Mouse (Mus musculus) MEL (cell line): ENCODE data around the gene Wdr1. TPM values are rescaled to one million over a fixed set of nuclear protein-coding genes. Genes with fewer than 3 reads are reported as not detected.
A peak's percentile ranks its signal among the peaks of the same experiment; 100 is the strongest.

Experiments
- DNase-seq: peaks from one replicate; pipeline ENCODE4 v3.0.0; 2011; ENCODE audit warnings: low read depth, low spot score
- H3K27ac ChIP-seq: 2 replicates; pipeline ENCODE4 v1.5.1; 2012; ENCODE audit warnings: low read depth, mild to moderate bottlenecking, control low read depth, low read length, moderate library complexity; ENCODE audit not compliant: control insufficient read depth
- H3K27me3 ChIP-seq, 2 experiments: fragments of 150-350 bp in 1 of 2; sonication (generic) in 1 of 2; 2 replicates each; pipeline ENCODE4 v1.6.1; 2012; ENCODE audit warnings: low read length in 2 of 2, mild to moderate bottlenecking in 2 of 2, improper control_type of control experiment in 1 of 2, moderate library complexity in 1 of 2; ENCODE audit not compliant: insufficient read depth in 2 of 2, control insufficient read depth in 1 of 2
- H3K36me3 ChIP-seq, 2 experiments: 2 replicates each; pipeline ENCODE4 v1.6.1; 2012 to 2014; ENCODE audit warnings: low read length in 2 of 2, improper control_type of control experiment in 1 of 2, inconsistent platforms in 1 of 2, mild to moderate bottlenecking in 1 of 2; ENCODE audit not compliant: insufficient read depth in 2 of 2, control insufficient read depth in 1 of 2
- H3K4me1 ChIP-seq, 2 experiments: fragments of 150-350 bp in 1 of 2; sonication (generic) in 1 of 2; 2 replicates each; pipeline ENCODE4 v1.6.1; 2012; ENCODE audit warnings: low read length in 2 of 2, improper control_type of control experiment in 1 of 2, mild to moderate bottlenecking in 1 of 2; ENCODE audit not compliant: insufficient read depth in 2 of 2, control insufficient read depth in 1 of 2
- H3K4me3 ChIP-seq, 2 experiments: fragments of 150-350 bp in 1 of 2; sonication (generic) in 1 of 2; 2 replicates each; pipeline ENCODE4 v1.5.1; 2012; ENCODE audit warnings: low read depth in 2 of 2, low read length in 2 of 2, mild to moderate bottlenecking in 2 of 2, moderate library complexity in 2 of 2, control low read depth in 1 of 2, improper control_type of control experiment in 1 of 2; ENCODE audit not compliant: control insufficient read depth in 1 of 2, insufficient read depth in 1 of 2
- H3K79me2 ChIP-seq: 2 replicates; pipeline ENCODE4 v1.6.1; 2012; ENCODE audit warnings: mild to moderate bottlenecking, low read length, moderate library complexity; ENCODE audit not compliant: control insufficient read depth, poor library complexity, insufficient read depth
- H3K9ac ChIP-seq: 2 replicates; pipeline ENCODE4 v1.6.1; 2012; ENCODE audit warnings: low read depth, mild to moderate bottlenecking, control low read depth, low read length, moderate library complexity; ENCODE audit not compliant: control insufficient read depth, poor library complexity, severe bottlenecking
- H3K9me3 ChIP-seq: fragments of 150-350 bp; sonication (generic); replicated peaks from 2 replicates; pipeline ENCODE4 v1.6.1; 2012; ENCODE audit warnings: mild to moderate bottlenecking, low read length, improper control_type of control experiment, moderate library complexity; ENCODE audit not compliant: insufficient read depth
- BHLHE40 ChIP-seq: IDR thresholded peaks from 2 replicates; pipeline ENCODE4 v1.6.1; 2012; ENCODE audit warnings: low read depth, mild to moderate bottlenecking, inconsistent platforms, low read length, improper control_type of control experiment, borderline replicate concordance
- CHD2 ChIP-seq: IDR thresholded peaks from 2 replicates; pipeline ENCODE4 v1.6.1; 2011; ENCODE audit warnings: low read length, improper control_type of control experiment
- CTCF ChIP-seq, 3 experiments: IDR thresholded peaks in 2 of 3; conservative IDR thresholded peaks in 1 of 3; 2 replicates each; pipeline ENCODE4 v1.5.1; 2011 to 2012; ENCODE audit warnings: low read length in 3 of 3, low read depth in 2 of 3, mild to moderate bottlenecking in 2 of 3, improper control_type of control experiment in 1 of 3, inconsistent platforms in 1 of 3, mixed read lengths in 1 of 3, moderate library complexity in 1 of 3; ENCODE audit not compliant: control insufficient read depth in 1 of 3, insufficient read depth in 1 of 3, poor library complexity in 1 of 3, severe bottlenecking in 1 of 3
- ELF1 ChIP-seq: IDR thresholded peaks from 2 replicates; pipeline ENCODE4 v1.6.1; 2014; ENCODE audit warnings: low read depth, mild to moderate bottlenecking, inconsistent platforms, low read length, improper control_type of control experiment, moderate library complexity
- ETS1 ChIP-seq: IDR thresholded peaks from 2 replicates; pipeline ENCODE4 v1.6.1; 2012; ENCODE audit warnings: low read depth, mild to moderate bottlenecking, inconsistent platforms, low read length, improper control_type of control experiment, moderate library complexity
- GABPA ChIP-seq: IDR thresholded peaks from 2 replicates; pipeline ENCODE4 v1.6.1; 2012; ENCODE audit warnings: low read depth, mild to moderate bottlenecking, inconsistent platforms, low read length, improper control_type of control experiment, moderate library complexity
- GATA1 ChIP-seq: IDR thresholded peaks from 2 replicates; pipeline ENCODE4 v1.6.1; 2011; ENCODE audit warnings: low read depth, low read length, improper control_type of control experiment
- HCFC1 ChIP-seq: IDR thresholded peaks from 2 replicates; pipeline ENCODE4 v1.6.1; 2012; ENCODE audit warnings: low read depth, mild to moderate bottlenecking, inconsistent platforms, low read length, improper control_type of control experiment, moderate library complexity
- JUND ChIP-seq: IDR thresholded peaks from 2 replicates; pipeline ENCODE4 v1.6.1; 2011; ENCODE audit warnings: low read depth, mild to moderate bottlenecking, improper control_type of control experiment, low read length
- KAT2A ChIP-seq: conservative IDR thresholded peaks from 2 replicates; pipeline ENCODE4 v1.6.1; 2012; ENCODE audit warnings: low read depth, low read length, improper control_type of control experiment, inconsistent platforms
- MAFK ChIP-seq: IDR thresholded peaks from 2 replicates; pipeline ENCODE4 v1.6.1; 2011; ENCODE audit warnings: low read depth, mild to moderate bottlenecking, low read length, improper control_type of control experiment, borderline replicate concordance
- MEF2A ChIP-seq: IDR thresholded peaks from 2 replicates; pipeline ENCODE4 v1.6.1; 2014; ENCODE audit warnings: low read depth, mild to moderate bottlenecking, inconsistent platforms, low read length, improper control_type of control experiment; ENCODE audit not compliant: poor library complexity, insufficient replicate concordance, severe bottlenecking; ENCODE audit errors: extremely low read depth
- MXI1 ChIP-seq: IDR thresholded peaks from 2 replicates; pipeline ENCODE4 v1.6.1; 2011; ENCODE audit warnings: mild to moderate bottlenecking, low read depth, low read length, improper control_type of control experiment
- MYB ChIP-seq: IDR thresholded peaks from 2 replicates; pipeline ENCODE4 v1.6.1; 2011; ENCODE audit warnings: mild to moderate bottlenecking, low read depth, low read length, improper control_type of control experiment
- MYC ChIP-seq: IDR thresholded peaks from 2 replicates; pipeline ENCODE4 v1.6.1; 2011; ENCODE audit warnings: low read depth, mild to moderate bottlenecking, low read length, improper control_type of control experiment, moderate library complexity
- NELFE ChIP-seq: IDR thresholded peaks from 2 replicates; pipeline ENCODE4 v1.6.1; 2011; ENCODE audit warnings: low read depth, low read length, improper control_type of control experiment
- NRF1 ChIP-seq: IDR thresholded peaks from 2 replicates; pipeline ENCODE4 v1.6.1; 2014; ENCODE audit warnings: low read depth, mild to moderate bottlenecking, inconsistent platforms, low read length, improper control_type of control experiment, moderate library complexity; ENCODE audit not compliant: poor library complexity, insufficient read depth, severe bottlenecking
- POLR2A ChIP-seq, 2 experiments: IDR thresholded peaks; 2 replicates each; pipeline ENCODE4 v1.6.1; 2011 to 2012; ENCODE audit warnings: low read length in 2 of 2, mild to moderate bottlenecking in 2 of 2, control low read depth in 1 of 2, improper control_type of control experiment in 1 of 2, low read depth in 1 of 2, moderate library complexity in 1 of 2; ENCODE audit not compliant: control insufficient read depth in 1 of 2, insufficient read depth in 1 of 2, poor library complexity in 1 of 2
- POLR2AphosphoS2 ChIP-seq: IDR thresholded peaks from 2 replicates; pipeline ENCODE4 v1.6.1; 2011; ENCODE audit warnings: low read length, improper control_type of control experiment
- POLR2AphosphoS5 ChIP-seq: IDR thresholded peaks from 2 replicates; pipeline ENCODE4 v1.6.1; 2012; ENCODE audit warnings: low read depth, borderline replicate concordance, mild to moderate bottlenecking, inconsistent platforms, low read length, moderate library complexity, mixed read lengths
- RCOR1 ChIP-seq: IDR thresholded peaks from 2 replicates; pipeline ENCODE4 v1.6.1; 2012; ENCODE audit warnings: low read depth, mild to moderate bottlenecking, inconsistent platforms, low read length, improper control_type of control experiment
- SIN3A ChIP-seq: IDR thresholded peaks from 2 replicates; pipeline ENCODE4 v1.6.1; 2012; ENCODE audit warnings: low read length, improper control_type of control experiment, inconsistent platforms
- TAL1 ChIP-seq: IDR thresholded peaks from 2 replicates; pipeline ENCODE4 v1.6.1; 2012; ENCODE audit warnings: mild to moderate bottlenecking, inconsistent platforms, low read length, moderate library complexity, mixed read lengths
- TBP ChIP-seq: IDR thresholded peaks from 2 replicates; pipeline ENCODE4 v1.8.0; 2011; ENCODE audit warnings: low read depth, low read length, improper control_type of control experiment
- TCF12 ChIP-seq: IDR thresholded peaks from 2 replicates; pipeline ENCODE4 v1.6.1; 2014; ENCODE audit warnings: low read depth, mild to moderate bottlenecking, inconsistent platforms, low read length, improper control_type of control experiment, moderate library complexity
- USF1 ChIP-seq: IDR thresholded peaks from 2 replicates; pipeline ENCODE4 v1.6.1; 2014; ENCODE audit warnings: low read depth, mild to moderate bottlenecking, inconsistent platforms, low read length, improper control_type of control experiment, moderate library complexity
- USF2 ChIP-seq, 2 experiments: IDR thresholded peaks; 2 replicates each; pipeline ENCODE4 v1.6.1; 2011 to 2012; ENCODE audit warnings: improper control_type of control experiment in 2 of 2, low read length in 2 of 2, borderline replicate concordance in 1 of 2, inconsistent platforms in 1 of 2, low read depth in 1 of 2, mild to moderate bottlenecking in 1 of 2; ENCODE audit not compliant: insufficient read depth in 1 of 2
- ZC3H11A ChIP-seq: IDR thresholded peaks from 2 replicates; pipeline ENCODE4 v1.6.1; 2012; ENCODE audit warnings: low read depth, mild to moderate bottlenecking, inconsistent platforms, low read length, improper control_type of control experiment
- ZNF384 ChIP-seq: IDR thresholded peaks from 2 replicates; pipeline ENCODE4 v1.6.1; 2012; ENCODE audit warnings: low read depth, mild to moderate bottlenecking, inconsistent platforms, low read length, improper control_type of control experiment
- polyA plus RNA-seq, 2 experiments: library from polyadenylated mRNA; stranded (reverse) in 1 of 2; unstranded in 1 of 2; fragments of >175 nt in 1 of 2; fragments of >200 nt in 1 of 2; gene quantifications; 2 replicates each; pipeline versions ENCODE4 v1.2.1 to v1.2.4; 2012; ENCODE audit warnings: low replicate concordance in 2 of 2, low read depth in 1 of 2; ENCODE audit not compliant: insufficient read length in 2 of 2, insufficient read depth in 1 of 2, missing spikeins in 1 of 2
- total RNA-seq: library from RNA; depleted of rRNA; stranded (reverse); fragments of 300-350 nt; gene quantifications from 2 replicates; pipeline ENCODE4 v1.2.3, GENCODE M21; 2012

The Wdr1 gene
- total and polyA plus RNA-seq, 3 experiments: 144 to 174 TPM; not detected in 1

DNA sequence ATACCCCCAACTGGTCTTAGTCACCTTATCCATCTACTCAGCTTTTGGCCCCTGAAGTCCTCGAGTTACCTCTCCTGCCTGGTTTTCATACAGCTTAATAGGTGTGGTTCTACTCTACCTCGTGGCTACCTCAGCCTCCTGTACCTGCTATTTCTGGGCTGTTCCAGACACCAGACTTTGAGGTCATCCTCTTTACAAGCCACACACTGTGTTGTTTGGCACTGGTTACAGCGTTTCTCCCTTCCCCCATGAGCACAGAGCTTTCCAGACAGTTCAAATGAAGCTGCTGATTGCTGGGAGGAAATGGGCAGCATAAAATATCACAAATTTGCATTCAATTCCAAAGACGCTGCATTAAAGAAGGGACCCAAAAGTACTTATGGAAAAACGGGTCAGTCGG lies 1.8 kb upstream of the Wdr1 start:
- no peak overlapping the region for H3K27ac ChIP-seq
- no peak for DNase-seq
- TF ChIP-seq MYC: no peak
- TF ChIP-seq JUND: no peak
- TF ChIP-seq CHD2: no peak
- TF ChIP-seq POLR2AphosphoS5: no peak
- TF ChIP-seq ELF1: no peak
- TF ChIP-seq BHLHE40: no peak
- no peak for TF ChIP-seq SIN3A
- no peak for TF ChIP-seq NELFE
- no peak for TF ChIP-seq ZC3H11A
- TF ChIP-seq MXI1: no peak
- TF ChIP-seq TBP: no peak
- no peak for TF ChIP-seq NRF1
- TF ChIP-seq MYB: no peak
- no peak for TF ChIP-seq GABPA
- no peak for TF ChIP-seq GATA1
- no peak for TF ChIP-seq POLR2AphosphoS2
- no peak for TF ChIP-seq POLR2A (IDR thresholded peaks at IDR 0.05; ENCODE audit: control insufficient read depth in 1 of 2, insufficient read depth in 1 of 2, low read depth in 1 of 2, low read length in 2 of 2, poor library complexity in 1 of 2)
- TF ChIP-seq, all 39 proteins: peak for 0
- Histone ChIP-seq H3K9me3 (no peaks in the 10 kb centered on the region), H3K9ac (no peak overlapping the region), H3K27me3 (no peaks in the 10 kb centered on the region), H3K79me2 (peaks cover 17% of the 10 kb centered on the region), H3K36me3 (peaks cover 0 to 11% of the 10 kb centered on the region in 2 experiments; a peak in 2 of 4 replicates), H3K4me3 (no peak overlapping the region), H3K4me1 (peaks cover 6 to 12% of the 10 kb centered on the region in 2 experiments; a peak in 3 of 4 replicates)

DNA sequence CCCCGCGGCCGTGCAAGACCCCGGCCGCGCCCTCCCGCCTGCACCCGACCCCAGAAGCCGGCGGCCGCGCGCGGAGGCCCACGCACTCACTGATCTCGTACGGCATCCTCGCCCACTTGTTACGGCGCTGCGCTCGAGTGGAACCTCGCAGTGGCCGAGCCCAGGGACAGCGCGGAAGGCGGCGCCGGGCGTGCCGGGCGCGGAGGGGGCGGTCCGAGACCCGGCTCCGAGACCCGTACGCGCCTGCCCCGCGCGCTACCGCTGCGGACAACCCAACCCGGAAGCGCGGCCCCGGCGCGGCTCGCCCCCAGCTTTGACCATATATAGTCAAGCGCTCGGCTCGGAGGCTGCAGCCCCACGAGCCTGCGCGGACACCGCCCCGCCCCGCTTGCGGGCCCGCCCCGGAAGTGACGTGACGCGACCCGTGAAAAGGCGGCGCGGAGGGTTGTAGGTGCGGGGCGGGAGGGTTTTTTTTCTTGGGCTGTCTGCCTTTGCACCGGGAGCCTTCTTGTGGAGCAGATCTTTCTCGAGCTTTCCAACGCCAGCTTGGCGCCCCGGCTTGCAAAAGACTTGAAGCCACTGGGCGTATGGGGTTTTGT lies 1.5 kb downstream of the Wdr1 start:
- Histone ChIP-seq H3K79me2 (peaks cover 40% of the 10 kb centered on the region), H3K27ac (peak overlapping the region; percentile 91), H3K36me3 (peaks cover 6 to 11% of the 10 kb centered on the region in 2 experiments), H3K4me3 (peak overlapping the region; percentile 67 to 88), H3K4me1 (peaks cover 6 to 13% of the 10 kb centered on the region in 2 experiments; a peak in 3 of 4 replicates), H3K27me3 (no peaks in the 10 kb centered on the region), H3K9ac (peak overlapping the region; percentile 96), H3K9me3 (no peaks in the 10 kb centered on the region)
- DNase-seq: peak; percentile 98
- TF ChIP-seq MAFK (no peak), MYB (no peak), GABPA (no peak), USF2 (IDR thresholded peaks at IDR 0.05; ENCODE audit: borderline replicate concordance in 1 of 2, insufficient read depth in 1 of 2, low read depth in 1 of 2, low read length in 2 of 2) (no peak), POLR2A (IDR thresholded peaks at IDR 0.05; ENCODE audit: control insufficient read depth in 1 of 2, insufficient read depth in 1 of 2, low read depth in 1 of 2, low read length in 2 of 2, poor library complexity in 1 of 2) (peak in 1 of 2 experiments; percentile 98; a peak in 3 of 4 replicates), ZNF384 (peak; percentile 90), USF1 (peak; percentile 15; the same call in 1 of the 2 replicates), ETS1 (peak; percentile 48; the same call in 1 of the 2 replicates), MEF2A (no peak), TAL1 (no peak), TCF12 (peak; percentile 73), RCOR1 (0 out of 2 replicates have a peak, but pooled peaks have one; percentile 12), POLR2AphosphoS5 (no peak), GATA1 (no peak), POLR2AphosphoS2 (peak; percentile 81), SIN3A (peak; percentile 80; the same call in 1 of the 2 replicates), CTCF (IDR thresholded peaks at IDR 0.05 in 2 of 3, conservative IDR thresholded peaks at IDR 0.05 in 1 of 3; ENCODE audit: control insufficient read depth in 1 of 3, insufficient read depth in 1 of 3, low read depth in 2 of 3, low read length in 3 of 3, poor library complexity in 1 of 3, severe bottlenecking in 1 of 3) (no peak), CHD2 (no peak), KAT2A (peak; percentile 53; the same call in 1 of the 2 replicates), HCFC1 (peak; percentile 84), NRF1 (peak; percentile 82)
